Mouse (Mus musculus): ENCODE measurements around the gene Gm28539. TPM values are rescaled to one million over a fixed set of nuclear protein-coding genes. Genes with fewer than 3 reads are reported as not detected.

Gm28539 gene
- polyA plus RNA-seq, 1 experiment from 2014 or later: not detected

DNA sequence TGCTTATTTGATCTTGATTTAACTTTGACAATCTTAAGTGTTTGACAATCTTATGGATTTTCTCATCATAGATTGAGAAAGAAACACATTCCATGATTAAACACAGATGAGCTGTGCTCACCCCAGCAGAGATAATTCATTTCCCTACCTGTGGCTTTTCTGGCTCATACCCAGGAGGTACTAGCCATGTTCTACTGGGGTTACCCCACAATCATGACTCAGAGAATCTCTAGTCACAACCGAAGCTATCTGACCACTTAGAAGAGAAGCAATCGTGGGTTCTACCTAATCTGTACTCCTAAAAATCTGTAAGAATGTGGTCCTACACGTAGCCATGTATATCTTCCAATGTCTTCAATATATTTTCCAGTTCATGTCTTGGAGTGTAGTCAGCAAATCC, 168.9 kb downstream of the Gm28539 start:
- Histone ChIP-seq H3K36me3 (ENCODE audit: control insufficient read depth, insufficient read depth, low read length) (no peaks in the 10 kb centered on the region), H3K9me3 (ENCODE audit: control insufficient read depth, low read length) (no peaks in the 10 kb centered on the region), H3K9ac (ENCODE audit: low read length) (no peak overlapping the region), H3K27ac (ENCODE audit: low read depth) (no peak overlapping the region), H3K4me3 (ENCODE audit: low read depth, low read length) (no peak overlapping the region), H3K4me1 (replicated peaks; ENCODE audit: control insufficient read depth, insufficient read depth, low read length) (no peaks in the 10 kb centered on the region), H3K27me3 (replicated peaks; ENCODE audit: control insufficient read depth, insufficient read depth, low read length) (no peaks in the 10 kb centered on the region), H3K4me2 (ENCODE audit: low read length) (no peak overlapping the region)
- DNase-seq (ENCODE audit: low spot score): no peak
- no peak for ATAC-seq (replicated peaks; ENCODE audit: low FRiP score, low TSS enrichment, low read depth)
- WGBS: 79% methylated on average over 3 of the region's 3 CpGs

Other genes starting within 250 kb of the Gm28539 start
- 0.14 and 0.22 TPM in 2 replicates for gene Tbx1, start 245.9 kb upstream of the Gm28539 start, polyA plus RNA-seq (2014; fragmentation: Nextera tagmentation; extraction: Ambion mirVana)
- 1.9 and 2.0 TPM in 2 replicates for gene Gp1bb, start 214.2 kb upstream of the Gm28539 start, polyA plus RNA-seq (2014; fragmentation: Nextera tagmentation; extraction: Ambion mirVana)
- 2.0 and 2.2 TPM in 2 replicates for gene Gm49601, start 210.2 kb upstream of the Gm28539 start, polyA plus RNA-seq (2014; fragmentation: Nextera tagmentation; extraction: Ambion mirVana)
- gene Sept5, start 206.6 kb upstream of the Gm28539 start, polyA plus RNA-seq (2014; fragmentation: Nextera tagmentation; extraction: Ambion mirVana): 29.3 and 29.9 TPM in 2 replicates
- 21.9 and 24.8 TPM in 2 replicates for gene Cldn5, start 59.7 kb upstream of the Gm28539 start, polyA plus RNA-seq (2014; fragmentation: Nextera tagmentation; extraction: Ambion mirVana)
- gene Ufd1, start 24.8 kb upstream of the Gm28539 start, polyA plus RNA-seq (2014; fragmentation: Nextera tagmentation; extraction: Ambion mirVana): 62.3 and 74.9 TPM in 2 replicates
- 48.0 and 51.2 TPM in 2 replicates for gene Cdc45, start 24.6 kb upstream of the Gm28539 start, polyA plus RNA-seq (2014; fragmentation: Nextera tagmentation; extraction: Ambion mirVana)
- 41.1 and 42.9 TPM in 2 replicates for gene 2510002D24Rik, start within 50 bp of the Gm28539 start, polyA plus RNA-seq (2014; fragmentation: Nextera tagmentation; extraction: Ambion mirVana)
- gene Mrpl40, start 40.3 kb downstream of the Gm28539 start, polyA plus RNA-seq (2014; fragmentation: Nextera tagmentation; extraction: Ambion mirVana): 92.6 and 92.9 TPM in 2 replicates
- gene Hira, start 40.5 kb downstream of the Gm28539 start, polyA plus RNA-seq (2014; fragmentation: Nextera tagmentation; extraction: Ambion mirVana): 12.8 and 15.8 TPM in 2 replicates

Data from intestine, embryonic 14.5 days (tissue).